Mouse (Mus musculus) limb, embryonic 15.5 days (tissue): ENCODE data around the gene Prc1. TPM values are rescaled to one million over a fixed set of nuclear protein-coding genes. Genes with fewer than 3 reads are reported as not detected.

ENCODE experiments used
- ATAC-seq: fragments of 200-750 bp; cut with Nextera tagmentation; 2 replicates; pipeline ENCODE4 v1.8.0; 2017; ENCODE audit warnings: low read depth, moderate TSS enrichment; ENCODE audit not compliant: insufficient number of reproducible peaks, low FRiP score, low TSS enrichment
- H3K27ac ChIP-seq: fragments of 300-500 bp; sonication (generic); 2 replicates; pipeline ENCODE4 v1.5.1; 2015; ENCODE audit warnings: moderate library complexity, mild to moderate bottlenecking, inconsistent platforms
- H3K27me3 ChIP-seq: fragments of 300-500 bp; sonication (generic); 2 replicates; pipeline ENCODE4 v1.6.1; 2015; ENCODE audit warnings: inconsistent platforms
- H3K36me3 ChIP-seq: fragments of 300-500 bp; sonication (generic); 2 replicates; pipeline ENCODE4 v1.6.1; 2015; ENCODE audit warnings: inconsistent platforms
- H3K4me1 ChIP-seq: fragments of 300-500 bp; sonication (generic); 2 replicates; pipeline ENCODE4 v1.6.1; 2015; ENCODE audit warnings: inconsistent platforms
- H3K4me2 ChIP-seq: fragments of 300-500 bp; sonication (generic); 2 replicates; pipeline ENCODE4 v1.6.1; 2015; ENCODE audit warnings: mild to moderate bottlenecking, inconsistent platforms
- H3K4me3 ChIP-seq: fragments of 300-500 bp; sonication (generic); 2 replicates; pipeline ENCODE4 v1.5.1; 2015; ENCODE audit warnings: mild to moderate bottlenecking, inconsistent platforms
- H3K9ac ChIP-seq: fragments of 300-500 bp; sonication (generic); 2 replicates; pipeline ENCODE4 v1.6.1; 2015; ENCODE audit warnings: inconsistent platforms
- H3K9me3 ChIP-seq: fragments of 300-500 bp; sonication (generic); 2 replicates; pipeline ENCODE4 v1.6.1; 2016; ENCODE audit warnings: inconsistent platforms
- WGBS: fragments of 180-500 bp; shearing (Covaris S2); methylation state at CpG from one replicate; pipeline ENCODE4 v1.1.7; 2015; 5-methylcytosine and 5-hydroxymethylcytosine counted together
- polyA plus RNA-seq: library from polyadenylated mRNA; unstranded; fragments of >200 nt; fragmentation: Nextera tagmentation; extraction: Ambion mirVana; gene quantifications from 2 replicates; pipeline ENCODE4 v1.2.1, GENCODE M21; 2015

Gene Prc1
- polyA plus RNA-seq, 1 experiment from 2014 or later, result 103 TPM

DNA sequence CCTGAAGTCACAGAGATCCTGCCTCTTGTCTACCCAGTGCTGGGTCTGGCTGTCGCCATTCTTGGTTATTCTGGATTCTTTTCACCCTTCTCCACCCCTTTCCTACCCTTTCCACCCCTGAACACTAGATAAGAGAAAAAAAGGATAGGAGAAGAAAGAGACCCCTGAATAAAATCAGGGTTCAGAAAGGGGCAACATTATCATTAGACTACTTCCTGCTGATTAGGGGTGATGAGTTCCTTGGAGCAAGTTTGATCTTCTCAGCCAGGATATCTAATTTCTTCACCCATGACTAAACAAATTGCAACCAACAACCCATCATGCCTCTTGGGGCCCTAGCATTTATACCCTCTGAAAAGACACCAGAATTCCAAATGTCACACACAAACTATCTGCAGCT is 26.5 kb upstream of the Prc1 start:
- no peak overlapping the region for H3K9ac ChIP-seq
- WGBS, result 85% methylated on average over 1 of the region's 1 CpGs
- H3K4me2 ChIP-seq, result no peak overlapping the region
- no peak overlapping the region for H3K4me3 ChIP-seq
- H3K27ac ChIP-seq, result no peak overlapping the region
- peaks cover 16% of the 10 kb centered on the region for H3K4me1 ChIP-seq
- no peak for ATAC-seq
- peaks cover 42% of the 10 kb centered on the region for H3K36me3 ChIP-seq
- H3K27me3 ChIP-seq, result no peaks in the 10 kb centered on the region
- H3K9me3 ChIP-seq, result no peaks in the 10 kb centered on the region

DNA sequence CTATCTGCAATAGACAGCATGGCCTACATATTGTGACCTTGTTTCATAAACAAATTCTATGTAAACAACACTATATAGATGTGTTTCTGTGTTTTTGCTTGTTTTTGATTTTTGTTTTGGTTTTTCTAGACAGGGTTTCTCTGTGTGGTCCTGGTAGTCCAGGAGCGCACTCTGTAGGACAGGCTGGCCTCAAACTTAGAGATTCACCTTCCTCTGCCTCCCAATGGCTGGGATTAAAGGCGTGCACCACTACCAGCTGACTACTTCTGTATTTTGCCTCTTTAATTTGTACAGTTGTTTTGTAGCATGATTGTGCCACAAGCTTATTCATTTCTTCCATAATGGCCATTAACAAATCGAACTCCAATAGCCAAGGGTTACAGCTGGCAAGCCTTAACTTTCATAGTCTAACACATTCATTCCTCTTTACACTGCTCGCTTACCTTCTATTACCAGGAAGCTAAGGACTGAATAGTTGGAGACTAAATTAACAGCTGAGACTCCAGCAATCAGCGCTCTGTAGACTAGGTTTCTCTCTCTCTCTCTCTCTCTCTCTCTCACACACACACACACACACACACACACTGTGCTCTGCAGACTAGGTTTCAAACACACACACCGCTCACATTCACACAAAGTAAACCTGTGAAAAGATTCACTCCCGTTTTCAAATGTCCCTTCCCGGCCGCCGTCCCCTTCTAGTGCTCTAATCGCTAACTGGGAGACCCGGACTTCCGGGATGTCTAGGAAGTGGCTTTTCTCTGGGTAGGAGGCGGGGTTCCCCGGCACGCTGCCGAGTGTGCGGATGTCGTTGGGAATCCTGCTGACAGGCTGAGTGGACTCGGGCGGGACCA is 25.1 kb upstream of the Prc1 start, which contains the start of gene Vps33b:
Gene Vps33b, plus strand, starts transcription at position 753 of the 854 bp plus-strand sequence.
- peak within 1 kb of the TSS; percentile 75 for H3K9ac ChIP-seq
- H3K36me3 ChIP-seq, result peaks cover 48% of the 10 kb centered on the region
- WGBS, result 5% methylated on average over 21 of the region's 21 CpGs
- no peaks in the 10 kb centered on the region for H3K9me3 ChIP-seq
- peaks cover 16% of the 10 kb centered on the region for H3K4me1 ChIP-seq
- H3K4me3 ChIP-seq, result peak within 1 kb of the TSS; percentile 83
- H3K27ac ChIP-seq, result peak within 1 kb of the TSS; percentile 57
- peak; percentile 53; the same call in 1 of the 2 replicates for ATAC-seq
- H3K4me2 ChIP-seq, result peak within 1 kb of the TSS; percentile 89
- no peaks in the 10 kb centered on the region for H3K27me3 ChIP-seq

DNA sequence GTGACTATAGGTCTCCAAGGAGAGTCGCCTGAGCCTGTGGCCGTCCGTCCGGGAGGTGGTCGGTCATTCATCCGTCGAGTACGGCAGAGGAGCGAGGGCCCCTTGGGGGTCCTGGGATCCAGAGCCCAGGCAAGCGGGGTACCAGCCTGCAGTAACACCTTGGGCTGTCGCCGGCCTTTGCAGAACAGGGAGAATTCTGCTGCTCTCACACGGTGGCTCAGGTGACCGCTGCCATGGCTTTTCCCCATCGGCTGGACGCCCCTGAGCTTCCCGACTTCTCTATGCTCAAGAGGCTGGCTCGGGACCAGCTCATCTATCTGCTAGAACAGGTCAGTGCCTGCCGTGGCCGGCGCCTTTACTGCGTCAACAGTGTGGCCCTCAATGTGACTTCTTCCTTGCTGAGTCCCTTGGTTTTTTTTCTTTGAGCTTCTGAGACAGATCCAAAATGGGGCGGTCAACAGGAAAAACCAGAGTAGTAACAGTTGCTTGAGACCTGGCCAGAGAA is 24.4 kb upstream of the Prc1 start:
- ATAC-seq, result peak; percentile 48; the same call in 1 of the 2 replicates
- Histone ChIP-seq H3K36me3 (peaks cover 48% of the 10 kb centered on the region), H3K4me1 (peaks cover 16% of the 10 kb centered on the region), H3K4me3 (peak overlapping the region; percentile 83), H3K27ac (peak overlapping the region; percentile 57), H3K9me3 (0 out of 2 replicates have a peak, but pooled peaks cover 4% of the 10 kb centered on the region), H3K27me3 (no peaks in the 10 kb centered on the region), H3K4me2 (peak overlapping the region; percentile 89), H3K9ac (peak overlapping the region; percentile 75)
- WGBS, result under 1% methylated on average over 23 of the region's 23 CpGs

DNA sequence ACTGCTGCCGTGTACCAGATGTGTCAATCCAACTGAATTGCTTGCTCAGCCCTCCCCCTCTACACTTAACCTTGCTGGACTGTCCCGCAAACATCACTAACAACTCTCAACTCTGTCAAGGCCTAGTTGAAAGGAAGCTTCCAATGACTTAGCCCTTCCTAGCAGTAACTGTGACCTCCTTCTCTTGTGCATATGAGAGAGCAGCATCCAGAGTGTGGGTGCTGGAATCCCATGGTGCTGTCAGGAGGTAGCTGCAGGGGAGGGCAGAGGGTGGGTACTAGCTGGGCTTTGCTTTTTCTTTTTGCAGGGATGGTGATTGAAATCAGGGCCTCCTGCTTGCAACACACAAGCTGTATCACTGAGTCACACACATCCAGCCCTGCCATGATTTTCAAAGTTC is 20.8 kb upstream of the Prc1 start:
- Histone ChIP-seq H3K9me3 (0 out of 2 replicates have a peak, but pooled peaks cover 4% of the 10 kb centered on the region), H3K27ac (no peak overlapping the region), H3K27me3 (no peaks in the 10 kb centered on the region), H3K36me3 (peaks cover 60% of the 10 kb centered on the region), H3K4me3 (no peak overlapping the region), H3K4me2 (no peak overlapping the region), H3K9ac (no peak overlapping the region), H3K4me1 (peaks cover 14% of the 10 kb centered on the region)
- 94% methylated on average over 2 of the region's 2 CpGs for WGBS
- ATAC-seq, result no peak

DNA sequence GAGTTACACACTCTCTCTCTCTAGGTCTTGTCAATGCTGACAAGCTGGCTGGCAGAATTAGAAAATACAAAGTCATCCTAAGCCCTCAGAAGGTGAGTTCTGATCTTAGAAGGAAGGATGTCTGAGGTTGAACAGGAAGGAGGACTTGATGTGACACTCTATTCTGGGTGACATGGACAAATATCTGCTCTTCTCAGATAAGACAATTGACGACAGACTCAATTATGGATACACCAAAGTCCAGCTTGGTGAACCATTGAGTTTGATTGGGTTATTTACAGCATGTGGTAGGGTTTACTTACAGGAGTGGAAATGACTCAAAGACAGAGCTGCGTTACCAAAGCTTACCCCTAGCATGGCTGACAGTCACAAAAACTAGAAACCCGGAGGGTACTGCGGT is 17.9 kb upstream of the Prc1 start:
- Histone ChIP-seq H3K4me3 (no peak overlapping the region), H3K4me1 (no peaks in the 10 kb centered on the region), H3K9me3 (0 out of 2 replicates have a peak, but pooled peaks cover 4% of the 10 kb centered on the region), H3K4me2 (no peak overlapping the region), H3K36me3 (peaks cover 73% of the 10 kb centered on the region), H3K27me3 (no peaks in the 10 kb centered on the region), H3K27ac (no peak overlapping the region), H3K9ac (no peak overlapping the region)
- no peak for ATAC-seq
- WGBS, result 97% methylated on average over 4 of the region's 4 CpGs

DNA sequence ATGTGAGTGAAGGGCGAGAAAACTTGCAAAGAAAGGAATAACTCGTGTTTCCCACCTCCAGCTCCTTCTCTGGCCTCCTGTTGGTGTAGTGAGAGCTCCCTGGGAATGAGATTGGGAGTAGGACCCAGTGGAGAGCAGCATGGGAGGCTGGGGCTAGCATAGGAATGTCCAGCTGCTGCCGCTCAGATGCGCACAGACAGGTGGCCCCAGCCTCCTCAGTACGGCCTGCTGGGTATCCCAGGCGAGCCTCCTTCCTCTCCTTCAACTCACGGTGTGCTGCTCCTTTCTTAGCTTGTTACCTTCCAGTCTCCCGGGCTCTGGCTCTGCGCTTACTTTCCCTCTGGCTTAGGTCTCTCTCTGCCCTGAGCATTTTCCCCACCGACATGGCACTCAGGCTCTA is 14.2 kb upstream of the Prc1 start:
- Histone ChIP-seq H3K9me3 (no peaks in the 10 kb centered on the region), H3K4me2 (no peak overlapping the region), H3K36me3 (peaks cover 75% of the 10 kb centered on the region), H3K27me3 (no peaks in the 10 kb centered on the region), H3K4me1 (no peaks in the 10 kb centered on the region), H3K4me3 (no peak overlapping the region), H3K27ac (no peak overlapping the region), H3K9ac (no peak overlapping the region)
- 79% methylated on average over 10 of the region's 10 CpGs for WGBS
- ATAC-seq, result no peak

DNA sequence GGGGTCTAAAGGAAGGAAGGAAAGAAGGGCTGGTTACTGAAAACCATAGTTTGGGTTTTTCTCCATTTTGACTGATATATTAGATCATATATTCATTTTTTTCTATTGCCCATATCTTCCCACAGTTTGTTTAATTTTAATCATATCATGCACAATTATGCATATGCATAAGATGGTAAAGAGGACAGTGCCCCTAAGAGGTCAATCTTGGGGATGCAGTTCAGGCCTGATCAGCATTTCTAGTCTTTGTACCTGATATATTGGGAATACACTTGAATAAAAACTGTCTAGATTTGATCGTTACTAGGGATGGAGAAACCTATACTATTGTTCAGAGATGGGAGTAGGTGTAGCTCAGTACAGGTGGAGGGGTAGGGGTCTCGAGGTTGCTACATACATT is 13.3 kb upstream of the Prc1 start:
- Histone ChIP-seq H3K9ac (no peak overlapping the region), H3K4me3 (no peak overlapping the region), H3K4me1 (no peaks in the 10 kb centered on the region), H3K9me3 (no peaks in the 10 kb centered on the region), H3K27ac (no peak overlapping the region), H3K36me3 (peaks cover 78% of the 10 kb centered on the region), H3K27me3 (no peaks in the 10 kb centered on the region), H3K4me2 (no peak overlapping the region)
- no peak for ATAC-seq
- WGBS, result 86% methylated on average over 2 of the region's 2 CpGs

DNA sequence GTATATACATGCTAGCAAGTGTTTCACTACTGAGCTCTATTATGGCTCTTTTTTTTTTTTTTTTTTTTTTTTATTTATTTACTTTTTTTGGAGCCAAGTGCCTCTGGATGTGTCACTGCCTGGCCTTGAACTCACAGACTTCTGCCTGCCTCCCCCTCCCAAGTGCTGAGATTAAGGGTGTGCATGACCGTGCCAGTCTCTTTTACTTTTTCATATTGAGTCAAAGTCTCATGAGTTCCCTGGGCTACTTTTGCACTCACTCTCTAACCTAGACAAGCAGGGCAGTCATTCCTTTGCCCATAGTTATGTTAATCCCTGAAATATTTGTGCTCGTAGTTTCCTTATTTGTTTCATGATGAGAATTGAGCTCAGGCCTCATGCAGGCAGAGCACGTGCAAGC is 12.6 kb upstream of the Prc1 start:
- H3K9ac ChIP-seq, result no peak overlapping the region
- H3K4me3 ChIP-seq, result no peak overlapping the region
- 86% methylated on average over 3 of the region's 3 CpGs for WGBS
- no peak overlapping the region for H3K27ac ChIP-seq
- H3K4me2 ChIP-seq, result no peak overlapping the region
- H3K9me3 ChIP-seq, result no peaks in the 10 kb centered on the region
- peaks cover 78% of the 10 kb centered on the region for H3K36me3 ChIP-seq
- H3K27me3 ChIP-seq, result no peaks in the 10 kb centered on the region
- H3K4me1 ChIP-seq, result no peaks in the 10 kb centered on the region
- no peak for ATAC-seq

DNA sequence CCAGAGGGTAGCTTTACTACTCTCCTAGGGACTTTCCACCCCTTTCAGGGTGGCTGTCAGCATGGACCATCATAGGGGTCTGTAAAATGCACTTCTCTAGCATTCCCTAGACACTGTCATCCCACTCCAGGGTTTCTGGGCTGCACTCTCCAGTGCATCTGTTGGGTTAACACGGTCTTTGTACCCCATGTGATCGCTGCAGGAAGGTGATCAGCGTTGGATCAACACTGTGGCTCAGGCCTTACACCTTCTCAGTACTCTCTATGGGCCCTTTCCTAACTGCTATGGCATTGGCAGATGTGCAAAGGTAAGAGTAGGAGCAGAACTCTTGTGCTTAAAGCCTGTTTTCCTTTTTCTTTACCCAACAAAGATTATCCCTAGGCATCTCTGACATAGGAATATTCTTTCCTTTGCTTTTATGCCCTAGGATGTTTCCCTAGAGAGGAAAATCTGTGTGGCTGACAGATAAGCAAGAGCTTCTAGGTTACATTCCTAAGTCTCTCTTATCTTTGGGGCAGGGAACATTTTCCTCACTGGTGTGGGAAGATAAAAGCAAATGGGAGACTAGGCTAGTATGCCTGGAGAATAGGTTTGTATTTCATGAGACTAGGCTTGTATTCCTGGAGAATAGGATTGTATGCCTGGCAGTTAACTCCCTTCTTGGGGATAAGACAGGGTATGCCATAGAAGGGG is 10.9 kb upstream of the Prc1 start:
- H3K4me2 ChIP-seq, result no peak overlapping the region
- no peak overlapping the region for H3K27ac ChIP-seq
- H3K4me3 ChIP-seq, result no peak overlapping the region
- 86% methylated on average over 3 of the region's 3 CpGs for WGBS
- no peak for ATAC-seq
- H3K4me1 ChIP-seq, result no peaks in the 10 kb centered on the region
- no peak overlapping the region for H3K9ac ChIP-seq
- no peaks in the 10 kb centered on the region for H3K27me3 ChIP-seq
- no peaks in the 10 kb centered on the region for H3K9me3 ChIP-seq
- peaks cover 78% of the 10 kb centered on the region for H3K36me3 ChIP-seq

DNA sequence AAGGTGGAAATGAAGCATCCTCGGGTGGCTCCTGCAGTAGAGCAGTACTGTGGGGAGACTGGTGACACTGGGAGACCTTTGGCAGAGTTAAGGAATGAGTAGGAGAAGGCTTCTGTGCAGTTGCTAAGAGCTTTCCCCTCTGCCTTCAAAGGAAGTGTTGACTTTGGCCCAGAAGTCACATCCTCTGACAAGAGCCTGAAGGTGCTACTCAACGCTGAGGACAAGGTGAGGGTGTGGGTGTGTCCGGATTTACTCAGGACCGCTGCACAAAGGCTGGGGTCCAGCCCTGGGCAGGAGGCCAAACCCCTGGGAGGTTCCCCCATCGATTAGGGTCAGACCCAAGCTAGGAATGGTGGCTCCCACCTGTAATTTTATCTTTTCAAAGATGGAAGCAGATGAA is 9.9 kb upstream of the Prc1 start:
- H3K36me3 ChIP-seq, result peaks cover 75% of the 10 kb centered on the region
- no peak overlapping the region for H3K4me3 ChIP-seq
- no peak overlapping the region for H3K27ac ChIP-seq
- H3K4me2 ChIP-seq, result no peak overlapping the region
- no peak for ATAC-seq
- no peaks in the 10 kb centered on the region for H3K4me1 ChIP-seq
- H3K9ac ChIP-seq, result no peak overlapping the region
- 85% methylated on average over 5 of the region's 5 CpGs for WGBS
- H3K9me3 ChIP-seq, result no peaks in the 10 kb centered on the region
- no peaks in the 10 kb centered on the region for H3K27me3 ChIP-seq

DNA sequence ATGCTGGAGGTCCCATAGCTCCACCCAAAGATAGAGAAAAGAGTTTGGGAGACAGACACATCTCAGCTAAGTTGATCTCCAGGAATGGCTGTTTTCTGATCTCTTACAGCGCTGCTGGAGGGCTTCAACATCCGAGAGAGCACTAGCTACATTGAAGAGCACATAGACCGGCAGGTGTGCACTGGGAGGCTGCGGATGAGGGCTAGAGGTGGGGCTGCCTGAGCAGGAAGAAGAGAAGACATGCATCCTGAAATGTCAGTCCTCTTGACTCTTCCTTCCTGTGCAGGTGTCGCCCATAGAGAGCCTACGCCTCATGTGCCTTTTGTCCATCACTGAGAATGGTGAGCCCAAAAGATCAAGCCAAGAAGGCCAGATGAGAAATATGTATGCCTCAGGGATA is 8.5 kb upstream of the Prc1 start:
- H3K4me1 ChIP-seq, result no peaks in the 10 kb centered on the region
- no peak overlapping the region for H3K4me2 ChIP-seq
- no peaks in the 10 kb centered on the region for H3K27me3 ChIP-seq
- WGBS, result 91% methylated on average over 6 of the region's 6 CpGs
- H3K27ac ChIP-seq, result no peak overlapping the region
- no peak overlapping the region for H3K9ac ChIP-seq
- ATAC-seq, result no peak
- no peak overlapping the region for H3K4me3 ChIP-seq
- peaks cover 75% of the 10 kb centered on the region for H3K36me3 ChIP-seq
- H3K9me3 ChIP-seq, result no peaks in the 10 kb centered on the region

DNA sequence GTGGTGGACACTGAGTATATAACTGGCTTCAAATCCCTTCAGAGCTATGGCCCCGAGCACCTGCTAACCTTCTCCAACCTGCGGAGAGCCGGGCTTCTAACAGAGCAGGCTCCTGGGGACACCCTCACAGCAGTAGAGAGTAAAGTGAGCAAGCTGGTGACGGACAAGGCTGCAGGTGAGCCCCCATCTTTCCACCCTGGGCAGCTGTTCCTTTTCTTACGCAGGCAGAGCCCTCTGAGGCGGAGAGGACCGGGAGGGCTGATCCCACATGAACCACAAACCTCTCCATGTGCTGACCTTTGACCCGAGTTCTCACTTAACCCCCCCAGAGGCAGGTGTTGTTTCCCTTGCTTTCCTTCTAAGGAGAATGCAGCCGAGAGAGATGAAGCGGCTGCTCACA is 6.5 kb upstream of the Prc1 start:
- 80% methylated on average over 10 of the region's 10 CpGs for WGBS
- H3K36me3 ChIP-seq, result peaks cover 67% of the 10 kb centered on the region

More for the DNA sequence above, 6.5 kb upstream of the Prc1 start:
- Histone ChIP-seq H3K4me3 (no peak overlapping the region), H3K9ac (no peak overlapping the region), H3K27me3 (no peaks in the 10 kb centered on the region), H3K4me2 (no peak overlapping the region), H3K4me1 (no peaks in the 10 kb centered on the region), H3K27ac (no peak overlapping the region), H3K9me3 (no peaks in the 10 kb centered on the region)
- no peak for ATAC-seq
